Mouse (Mus musculus) myocyte (in vitro differentiated cells): ENCODE measurements at regions not wholly inside any gene's neighbourhood (a gene's known extent, or its start where the extent isn't known, plus 50 kb on each side); places are given as distances from the start of the nearest gene placed in this dataset.

Source experiments
- H3K27me3 ChIP-seq: one replicate; pipeline ENCODE4 v1.6.1; 2011; ENCODE audit not compliant: control insufficient read depth, insufficient read depth, insufficient read length
- H3K36me3 ChIP-seq: one replicate; pipeline ENCODE4 v1.6.1; 2011; ENCODE audit not compliant: control insufficient read depth, insufficient read depth
- H3K4me2 ChIP-seq: one replicate; pipeline ENCODE4 v1.6.1; 2011; ENCODE audit warnings: low read depth, control low read depth
- H3K4me3 ChIP-seq: one replicate; pipeline ENCODE4 v1.5.1; 2011; ENCODE audit warnings: mild to moderate bottlenecking, control low read depth, moderate library complexity
- H3K79me2 ChIP-seq: one replicate; pipeline ENCODE4 v1.6.1; 2011; ENCODE audit not compliant: control insufficient read depth, insufficient read depth
- H3ac ChIP-seq: one replicate; pipeline ENCODE4 v1.6.1; 2011; ENCODE audit not compliant: control insufficient read depth, insufficient read length
- CEBPB ChIP-seq: IDR thresholded peaks from 2 replicates; pipeline ENCODE4 v1.6.1; 2011; ENCODE audit warnings: mild to moderate bottlenecking, moderate library complexity; ENCODE audit not compliant: poor library complexity, insufficient read depth, severe bottlenecking
- E2F4 ChIP-seq: IDR thresholded peaks from one replicate; pipeline ENCODE4 v1.6.1; 2011; ENCODE audit warnings: mild to moderate bottlenecking, control low read depth, moderate library complexity; ENCODE audit not compliant: insufficient read depth
- MAX ChIP-seq: IDR thresholded peaks from one replicate; pipeline ENCODE4 v1.6.1; 2011; ENCODE audit warnings: low read depth, mild to moderate bottlenecking, control low read depth
- MYOD1 ChIP-seq, 3 experiments: IDR thresholded peaks; one replicate each; pipeline ENCODE4 v1.6.1; 2011; ENCODE audit warnings: control low read depth in 2 of 3, low read depth in 2 of 3, mild to moderate bottlenecking in 2 of 3, moderate library complexity in 1 of 3; ENCODE audit not compliant: insufficient read length in 2 of 3, control insufficient read depth in 1 of 3
- MYOG ChIP-seq, 3 experiments: IDR thresholded peaks; one replicate each; pipeline ENCODE4 v1.6.1; 2011; ENCODE audit warnings: control low read depth in 2 of 3, low read depth in 2 of 3, mild to moderate bottlenecking in 2 of 3; ENCODE audit not compliant: insufficient read length in 2 of 3, control insufficient read depth in 1 of 3, insufficient read depth in 1 of 3
- POLR2A ChIP-seq: IDR thresholded peaks from one replicate; pipeline ENCODE4 v1.6.1; 2011; ENCODE audit warnings: low read depth, mild to moderate bottlenecking, control low read depth, moderate library complexity; ENCODE audit not compliant: insufficient read length
- POLR2AphosphoS2 ChIP-seq: IDR thresholded peaks from one replicate; pipeline ENCODE4 v1.6.1; 2011; ENCODE audit warnings: low read depth, control low read depth; ENCODE audit not compliant: insufficient read length
- REST ChIP-seq: IDR thresholded peaks from one replicate; pipeline ENCODE4 v1.6.1; 2011; ENCODE audit warnings: mild to moderate bottlenecking, control low read depth, moderate library complexity; ENCODE audit not compliant: insufficient read depth, insufficient read length
- SRF ChIP-seq: IDR thresholded peaks from one replicate; pipeline ENCODE4 v1.6.1; 2011; ENCODE audit warnings: low read depth; ENCODE audit not compliant: control insufficient read depth, insufficient read length
- TCF12 ChIP-seq: IDR thresholded peaks from one replicate; pipeline ENCODE4 v1.6.1; 2011; ENCODE audit warnings: mild to moderate bottlenecking, control low read depth; ENCODE audit not compliant: poor library complexity, insufficient read depth, severe bottlenecking
- TCF3 ChIP-seq: IDR thresholded peaks from one replicate; pipeline ENCODE4 v1.6.1; 2011; ENCODE audit warnings: low read depth, control low read depth; ENCODE audit not compliant: insufficient read length
- USF1 ChIP-seq: IDR thresholded peaks from one replicate; pipeline ENCODE4 v1.6.1; 2011; ENCODE audit warnings: low read depth, mild to moderate bottlenecking, control low read depth, moderate library complexity

DNA sequence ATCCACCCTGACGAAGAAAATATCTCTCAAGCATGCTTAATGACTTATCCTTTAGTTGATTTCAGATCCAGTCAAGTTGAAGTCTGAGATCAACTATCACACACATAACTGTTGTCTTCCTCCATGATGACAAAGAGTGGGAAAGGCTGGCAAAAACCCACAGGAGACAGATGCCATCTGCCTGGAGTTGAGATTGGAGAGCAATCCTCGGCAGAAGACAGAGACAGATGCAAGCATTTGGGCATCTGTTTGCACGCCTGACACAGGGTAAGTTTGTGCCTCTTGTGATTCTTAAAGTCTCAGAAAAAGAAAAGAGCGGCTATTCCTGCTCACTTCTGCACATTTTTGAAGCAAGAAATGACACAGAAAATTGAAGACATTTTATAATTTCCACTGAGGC is 715.7 kb upstream of the Tmem132c start:
- TF ChIP-seq POLR2A: no peak
- TF ChIP-seq SRF: no peak
- no peak for TF ChIP-seq REST
- TF ChIP-seq TCF12: no peak
- no peak for TF ChIP-seq CEBPB
- no peak for TF ChIP-seq MYOD1 (IDR thresholded peaks at IDR 0.05; ENCODE audit: control insufficient read depth in 1 of 3, insufficient read length in 2 of 3, low read depth in 2 of 3)
- TF ChIP-seq POLR2AphosphoS2: no peak
- no peak for TF ChIP-seq MYOG (IDR thresholded peaks at IDR 0.05; ENCODE audit: control insufficient read depth in 1 of 3, insufficient read depth in 1 of 3, insufficient read length in 2 of 3, low read depth in 2 of 3)
- TF ChIP-seq E2F4: no peak
- no peak for TF ChIP-seq USF1
- TF ChIP-seq TCF3: no peak
- no peaks in the 10 kb centered on the region for H3K79me2 ChIP-seq
- no peak overlapping the region for H3K4me3 ChIP-seq
- no peaks in the 10 kb centered on the region for H3K36me3 ChIP-seq
- no peaks in the 10 kb centered on the region for H3K27me3 ChIP-seq
- no peak overlapping the region for H3ac ChIP-seq
- H3K4me2 ChIP-seq: no peak overlapping the region

DNA sequence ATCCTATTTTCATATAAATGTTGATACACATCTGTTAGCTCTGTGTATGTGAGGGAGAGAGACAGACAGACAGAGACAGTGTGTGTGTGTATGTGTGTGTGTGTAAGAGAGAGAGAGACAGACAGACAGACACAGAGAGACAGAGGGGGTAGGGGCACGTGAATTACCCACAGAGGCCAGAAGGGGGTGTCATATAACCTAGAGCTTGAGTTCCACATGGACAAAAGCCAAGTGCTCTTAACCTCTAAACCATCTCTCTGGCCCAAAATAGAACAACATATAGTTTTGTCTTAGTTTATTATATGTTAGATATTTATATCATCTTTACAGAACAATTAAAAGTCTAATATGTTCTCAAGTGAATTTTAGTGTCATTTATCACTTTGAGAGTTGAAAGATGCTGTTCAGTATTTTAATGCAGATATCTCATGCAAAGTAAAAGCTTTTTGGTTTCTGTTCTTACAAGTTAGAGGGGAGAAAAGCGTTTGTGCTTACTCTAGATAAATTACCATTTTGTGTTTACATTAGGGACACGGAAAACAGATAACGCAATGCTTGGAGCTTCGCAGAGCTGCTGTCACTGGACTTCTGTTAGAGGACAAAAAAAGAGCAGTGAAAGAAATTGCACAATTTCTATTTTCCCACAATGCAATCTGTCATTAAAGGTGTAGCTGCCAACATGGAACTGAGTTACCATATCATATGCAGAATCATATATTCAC is 710.6 kb upstream of the Tmem132c start:
- TF ChIP-seq USF1 (no peak), TCF12 (no peak), CEBPB (0 out of 2 replicates have a peak, but pooled peaks have one; percentile 6), MYOG (IDR thresholded peaks at IDR 0.05; ENCODE audit: control insufficient read depth in 1 of 3, insufficient read depth in 1 of 3, insufficient read length in 2 of 3, low read depth in 2 of 3) (no peak)
- Histone ChIP-seq H3ac (no peak overlapping the region), H3K27me3 (no peaks in the 10 kb centered on the region), H3K4me3 (no peak overlapping the region), H3K79me2 (no peaks in the 10 kb centered on the region), H3K4me2 (no peak overlapping the region), H3K36me3 (no peaks in the 10 kb centered on the region)

- Histone ChIP-seq H3K4me3 (no peak overlapping the region), H3K79me2 (no peaks in the 10 kb centered on the region), H3K4me2 (no peak overlapping the region), H3K27me3 (no peaks in the 10 kb centered on the region), H3K36me3 (no peaks in the 10 kb centered on the region), H3ac (no peak overlapping the region)
- TF ChIP-seq E2F4 (no peak), MYOD1 (IDR thresholded peaks at IDR 0.05; ENCODE audit: control insufficient read depth in 1 of 3, insufficient read length in 2 of 3, low read depth in 2 of 3) (no peak), CEBPB (no peak), TCF3 (no peak), SRF (no peak), POLR2AphosphoS2 (no peak)
Observed at GRCm38 (mm10) chr5:126531528-126531894, 710.1 kb upstream of the Tmem132c start.

DNA sequence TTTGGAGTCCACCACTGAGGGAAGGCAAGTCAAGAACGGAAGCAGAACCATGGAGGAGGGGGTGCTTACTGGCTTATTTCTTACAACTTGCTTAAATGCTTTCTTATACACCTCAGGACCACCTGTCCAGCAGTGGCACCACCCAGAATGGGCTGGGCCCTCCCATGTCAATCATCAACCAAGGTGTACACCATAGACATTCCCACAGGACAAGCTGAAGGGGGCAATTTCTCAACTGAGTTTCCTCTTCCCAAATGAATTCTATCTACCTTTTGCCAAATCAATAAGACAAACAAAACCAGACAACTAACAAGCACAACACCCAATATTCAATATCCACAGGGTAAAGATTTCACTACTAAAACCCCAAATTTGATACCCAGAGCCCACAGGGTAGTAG is 709.6 kb upstream of the Tmem132c start:
- no peak overlapping the region for H3K4me2 ChIP-seq
- no peak overlapping the region for H3ac ChIP-seq
- H3K27me3 ChIP-seq: no peaks in the 10 kb centered on the region
- H3K36me3 ChIP-seq: no peaks in the 10 kb centered on the region
- TF ChIP-seq USF1 (no peak), SRF (no peak), MYOD1 (IDR thresholded peaks at IDR 0.05; ENCODE audit: control insufficient read depth in 1 of 3, insufficient read length in 2 of 3, low read depth in 2 of 3) (no peak), TCF12 (no peak), CEBPB (no peak), MYOG (IDR thresholded peaks at IDR 0.05; ENCODE audit: control insufficient read depth in 1 of 3, insufficient read depth in 1 of 3, insufficient read length in 2 of 3, low read depth in 2 of 3) (no peak), REST (no peak), E2F4 (no peak), MAX (no peak), TCF3 (no peak), POLR2AphosphoS2 (no peak), POLR2A (no peak)
- no peaks in the 10 kb centered on the region for H3K79me2 ChIP-seq
- H3K4me3 ChIP-seq: no peak overlapping the region

GRCm38 (mm10) chr5:126538072-126538471 is 703.5 kb upstream of the Tmem132c start:
- TF ChIP-seq SRF: no peak
- TF ChIP-seq TCF12: no peak
- TF ChIP-seq MYOG (IDR thresholded peaks at IDR 0.05; ENCODE audit: control insufficient read depth in 1 of 3, insufficient read depth in 1 of 3, insufficient read length in 2 of 3, low read depth in 2 of 3): no peak
- no peak for TF ChIP-seq MAX
- no peak for TF ChIP-seq E2F4
- no peak for TF ChIP-seq MYOD1 (IDR thresholded peaks at IDR 0.05; ENCODE audit: control insufficient read depth in 1 of 3, insufficient read length in 2 of 3, low read depth in 2 of 3)
- TF ChIP-seq USF1: no peak
- no peak for TF ChIP-seq REST
- no peak for TF ChIP-seq CEBPB
- TF ChIP-seq POLR2A: no peak
- TF ChIP-seq TCF3: no peak
- TF ChIP-seq POLR2AphosphoS2: no peak
- Histone ChIP-seq H3ac (no peak overlapping the region), H3K36me3 (no peaks in the 10 kb centered on the region), H3K79me2 (no peaks in the 10 kb centered on the region), H3K27me3 (no peaks in the 10 kb centered on the region), H3K4me2 (peak overlapping the region; percentile 59), H3K4me3 (no peak overlapping the region)
